Mouse (Mus musculus) adrenal gland, adult (tissue): Measurements from ENCODE around the gene Ergic1.

ENCODE experiments used
- DNase-seq, 2 experiments: peaks; one replicate each; pipeline ENCODE4 v3.0.0; 2022 to 2023; ENCODE audit warnings: low spot score in 1 of 2; ENCODE audit not compliant: inconsistent age in 2 of 2

The Ergic1 gene

DNA sequence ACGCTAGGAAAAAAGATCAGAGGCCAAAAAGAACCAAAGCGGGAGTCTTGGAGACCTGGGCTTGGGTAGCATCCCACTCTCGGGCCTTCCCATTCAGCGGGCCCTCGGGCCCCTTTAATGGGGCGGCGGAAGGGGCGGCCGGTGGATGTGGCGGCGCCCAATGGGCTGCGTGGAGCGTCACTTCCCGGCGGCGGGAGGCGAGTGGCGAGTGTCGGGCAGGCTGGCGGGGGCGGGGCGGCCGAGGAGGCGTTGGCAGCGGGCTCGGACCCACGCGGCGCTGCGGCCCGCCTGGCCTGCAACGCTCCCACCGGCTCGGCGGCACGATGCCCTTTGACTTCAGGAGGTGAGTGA lies at the start of gene Ergic1:
Gene Ergic1, plus strand, starts transcription at position 200 of the 351 bp plus-strand sequence.
- peak; percentile 94 to 97 for DNase-seq

DNA sequence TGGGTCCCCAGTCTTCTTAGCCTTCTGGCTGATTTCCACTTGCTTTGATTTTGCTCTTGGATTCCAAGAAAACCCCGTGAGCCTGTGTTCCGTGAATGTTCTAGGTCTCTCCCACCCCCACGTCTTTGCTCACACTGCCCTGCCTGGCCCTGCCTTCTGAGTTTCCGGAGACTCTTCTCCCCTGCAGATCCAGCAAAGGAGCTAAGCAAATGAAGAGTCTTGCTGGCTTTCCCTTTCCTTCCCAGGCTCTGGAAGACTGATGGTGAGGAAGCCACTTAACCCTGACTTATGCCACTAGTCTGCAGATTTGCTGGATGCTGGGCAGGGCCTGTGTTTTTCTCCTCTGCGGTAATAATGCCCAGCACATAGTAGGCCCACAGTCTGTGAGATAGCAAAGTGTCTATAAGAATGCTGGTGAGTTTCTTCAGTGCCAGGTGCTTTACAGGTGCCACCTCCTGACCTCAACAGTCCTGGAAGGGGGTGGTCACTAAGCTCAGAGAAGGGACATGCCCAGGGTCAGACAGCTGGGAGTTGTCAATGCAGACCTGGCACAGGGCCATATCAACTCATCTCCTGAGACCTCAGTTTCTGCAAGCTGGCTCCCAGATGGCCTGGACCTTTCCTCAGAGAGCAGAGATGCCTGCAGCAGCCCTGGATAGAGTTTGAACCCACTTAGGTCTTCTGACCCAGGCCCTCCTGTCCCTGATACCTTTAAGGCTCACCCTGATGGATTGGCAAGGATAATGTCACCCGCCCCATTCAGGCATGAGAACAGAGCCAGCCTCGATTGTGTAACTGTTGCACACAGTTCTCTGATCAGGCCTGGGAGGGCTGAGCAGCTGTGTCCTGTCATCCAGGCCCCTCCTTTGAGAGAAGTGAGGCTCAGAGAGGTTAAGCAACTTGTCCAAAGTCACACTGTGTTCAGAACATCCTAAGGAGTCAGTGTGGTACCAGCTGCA lies 49.2 kb upstream of the Ergic1 start:
- DNase-seq, result peak; percentile 49 to 84

DNA sequence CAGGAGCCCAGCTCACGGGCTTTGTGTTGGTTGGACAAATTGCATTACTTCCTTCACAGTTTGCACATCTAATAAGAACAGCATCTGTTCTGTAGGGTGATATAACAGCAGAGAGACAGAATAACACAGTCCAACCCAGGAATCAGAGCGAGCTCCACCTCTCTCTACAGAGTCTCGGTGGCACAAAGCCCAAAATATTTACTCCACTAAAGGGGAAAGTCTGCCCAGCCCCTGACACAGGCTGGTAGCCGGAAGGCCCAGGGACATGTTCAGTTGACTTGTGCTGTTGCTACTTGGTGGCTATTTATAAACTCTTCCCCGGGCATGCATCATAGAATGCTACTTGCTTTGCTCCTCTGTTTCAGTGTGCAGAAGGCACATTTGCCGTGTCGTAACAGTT lies 48.3 kb upstream of the Ergic1 start:
- DNase-seq, result peak in 1 of 2 experiments; percentile 56

DNA sequence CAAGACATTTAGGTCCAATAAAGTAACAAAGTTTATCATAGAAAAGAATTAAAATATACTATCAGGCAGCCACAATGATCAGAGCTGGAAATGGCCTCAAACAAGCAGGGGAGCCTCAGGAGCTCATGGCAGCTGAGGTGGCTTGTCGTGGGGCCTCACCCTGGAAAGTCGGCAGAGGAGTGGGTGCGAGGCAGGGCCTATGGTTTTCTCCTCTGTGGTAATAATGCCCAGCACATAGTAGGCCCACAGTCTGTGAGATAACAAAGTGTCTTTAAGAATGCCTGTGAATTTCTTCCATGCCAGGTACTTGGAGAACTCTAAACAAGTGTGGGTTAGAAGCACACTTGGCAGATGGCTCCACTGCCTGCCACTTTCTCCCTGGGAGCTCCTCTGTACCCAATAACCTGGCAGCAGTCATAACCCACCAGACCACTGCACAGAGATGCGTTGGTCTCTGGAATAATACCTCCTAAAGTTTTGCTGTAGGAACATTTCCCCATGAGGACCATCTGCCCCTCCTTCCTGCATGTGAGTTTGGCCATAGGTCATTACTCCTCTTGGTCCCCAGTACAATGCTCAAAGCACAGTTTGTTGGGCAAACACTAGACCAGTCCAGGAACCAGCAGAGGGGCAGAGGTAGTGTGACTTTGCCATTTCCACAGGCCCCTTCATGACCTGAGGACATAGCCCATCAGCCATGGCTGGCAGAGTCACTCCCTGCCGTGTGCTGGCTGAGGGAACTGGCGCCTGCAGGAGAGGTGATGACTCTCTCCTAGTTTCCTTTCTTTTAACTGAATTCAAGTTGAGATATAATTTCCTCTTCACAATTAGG lies 47.6 kb upstream of the Ergic1 start:
- DNase-seq, result peak in 1 of 2 experiments; percentile 52

DNA sequence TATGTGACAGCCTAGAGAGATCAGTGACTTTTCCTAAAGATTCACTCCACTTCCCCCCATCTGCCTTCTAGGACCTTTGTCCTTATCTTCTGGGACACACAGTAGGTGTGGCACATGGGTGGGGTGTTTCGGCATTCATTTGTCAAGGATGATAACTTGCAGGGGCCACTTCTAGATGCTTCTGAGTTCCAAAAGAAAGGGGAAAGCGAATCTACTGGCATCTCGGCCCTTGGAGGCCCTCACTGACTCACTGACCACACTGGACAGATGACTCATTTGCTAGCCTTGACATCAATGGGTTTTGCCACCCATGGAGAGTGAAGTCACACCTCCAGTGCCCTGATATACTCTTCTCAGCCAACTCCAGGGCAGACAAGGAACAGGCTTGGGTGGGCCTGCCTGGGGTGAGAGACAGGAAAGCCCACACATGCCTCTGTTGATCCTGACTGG lies 46.7 kb upstream of the Ergic1 start:
- peak; percentile 84 to 95 for DNase-seq

DNA sequence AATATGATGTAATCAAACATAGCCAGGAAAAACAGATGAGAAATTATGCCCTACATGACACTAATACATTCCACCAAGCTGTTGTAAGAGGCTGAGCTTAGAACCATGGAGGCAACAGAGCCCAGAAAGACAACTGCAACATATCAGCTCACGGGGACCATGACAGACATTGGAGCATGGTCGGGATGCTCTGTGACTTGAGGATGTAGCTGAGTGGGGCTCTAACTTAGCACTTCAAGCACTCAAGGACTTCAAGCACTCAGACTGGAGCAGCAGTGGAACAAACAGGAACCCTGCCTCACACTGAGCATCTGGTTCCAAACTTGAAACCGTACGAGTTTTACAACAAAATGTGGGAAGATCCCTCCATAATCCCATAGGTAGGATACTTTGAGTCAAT lies 45.6 kb upstream of the Ergic1 start:
- DNase-seq, result no peak

DNA sequence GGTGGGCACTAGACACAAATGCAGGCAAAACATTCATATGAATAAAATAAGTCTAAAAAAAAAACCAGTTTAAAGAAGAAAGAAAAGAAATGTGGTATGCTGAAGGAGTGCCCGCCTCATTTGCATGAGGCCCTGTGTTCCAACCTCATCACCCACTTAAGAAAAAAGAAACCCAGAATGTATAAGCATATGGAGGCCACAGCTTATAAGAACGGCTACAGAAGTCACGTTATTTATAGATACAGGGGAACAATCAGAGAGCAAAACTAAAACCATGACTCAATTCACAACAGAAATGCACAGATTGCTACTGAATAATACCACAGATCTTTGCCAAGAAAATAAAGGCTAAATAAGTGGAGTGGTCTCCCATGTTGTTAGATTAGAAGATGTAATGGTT lies 43.0 kb upstream of the Ergic1 start:
- no peak for DNase-seq

DNA sequence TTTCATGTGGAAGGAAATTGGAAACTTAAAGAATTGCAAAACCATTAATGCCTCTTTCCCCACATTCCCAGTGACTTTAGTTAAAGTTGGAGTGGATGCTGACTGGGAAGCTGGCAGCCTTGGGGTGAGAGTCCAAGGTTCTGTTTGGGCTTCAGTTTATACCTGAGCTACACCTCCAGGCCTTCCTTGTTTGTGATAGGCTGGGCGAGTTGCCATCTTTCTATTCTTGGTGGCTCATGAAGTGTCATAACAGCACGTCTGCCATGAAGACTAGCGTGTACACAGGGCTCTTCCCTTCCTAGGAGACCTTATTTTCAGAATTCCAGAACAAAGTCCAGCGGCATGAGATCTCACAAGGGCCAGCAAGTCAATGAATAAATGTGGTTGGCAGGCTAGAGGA lies 38.6 kb upstream of the Ergic1 start:
- DNase-seq, result no peak

DNA sequence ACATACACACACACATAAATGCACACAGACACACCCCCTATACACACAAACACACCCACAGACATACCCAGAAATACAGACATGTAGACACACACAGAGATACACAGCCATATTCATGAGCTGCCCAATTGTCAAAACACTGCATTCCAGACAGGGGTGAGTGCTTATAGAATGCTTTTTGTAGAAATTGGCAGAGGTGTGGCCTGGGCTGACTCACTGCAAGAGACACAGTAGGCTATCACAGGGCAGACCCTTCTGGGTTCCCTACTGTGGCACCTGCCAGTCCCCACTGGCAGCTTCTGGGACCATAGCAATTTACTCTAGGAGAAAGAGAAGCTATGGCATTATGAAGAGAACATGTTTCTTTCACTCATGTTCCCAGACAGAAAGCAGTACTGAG lies 37.0 kb upstream of the Ergic1 start:
- no peak for DNase-seq

DNA sequence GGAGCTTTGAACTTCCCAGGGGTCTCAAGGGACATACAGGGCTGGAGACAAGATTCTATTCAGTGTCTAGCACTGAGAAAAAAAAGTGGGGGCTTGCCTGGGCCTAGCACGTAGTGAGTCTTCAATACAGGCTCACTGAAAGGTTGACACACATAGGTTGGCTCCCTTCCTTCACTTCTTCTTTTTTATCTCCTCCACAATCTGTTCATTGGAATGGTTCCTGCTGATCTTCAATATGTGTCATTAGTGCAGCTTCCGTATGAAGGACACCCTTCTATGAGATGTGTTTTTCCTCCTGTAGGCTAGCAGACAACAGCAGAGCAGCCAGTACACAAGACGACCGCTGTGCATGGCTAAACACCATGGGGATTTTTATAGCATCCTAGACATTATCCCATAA lies 36.5 kb upstream of the Ergic1 start:
- DNase-seq, result no peak

DNA sequence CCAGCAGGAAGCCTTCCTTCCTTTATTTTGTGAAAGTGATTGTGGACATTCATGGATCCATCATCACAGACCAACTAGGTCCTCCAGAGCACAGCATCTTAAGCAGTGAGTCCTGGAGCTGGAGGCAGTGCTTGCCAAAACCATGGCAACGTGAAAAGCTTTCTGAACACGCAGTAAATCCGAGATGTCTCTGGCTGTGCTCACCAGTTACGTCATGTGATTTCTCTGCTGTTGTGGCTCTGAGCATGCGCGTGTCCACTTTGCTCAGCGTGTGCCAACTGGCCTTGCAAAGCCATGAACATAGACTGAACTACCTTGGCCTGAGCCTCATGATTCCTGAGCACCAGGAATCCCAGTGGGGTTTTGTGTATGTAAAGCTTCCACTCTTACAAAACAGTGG lies 36.0 kb upstream of the Ergic1 start:
- DNase-seq, result peak; percentile 66 to 82

DNA sequence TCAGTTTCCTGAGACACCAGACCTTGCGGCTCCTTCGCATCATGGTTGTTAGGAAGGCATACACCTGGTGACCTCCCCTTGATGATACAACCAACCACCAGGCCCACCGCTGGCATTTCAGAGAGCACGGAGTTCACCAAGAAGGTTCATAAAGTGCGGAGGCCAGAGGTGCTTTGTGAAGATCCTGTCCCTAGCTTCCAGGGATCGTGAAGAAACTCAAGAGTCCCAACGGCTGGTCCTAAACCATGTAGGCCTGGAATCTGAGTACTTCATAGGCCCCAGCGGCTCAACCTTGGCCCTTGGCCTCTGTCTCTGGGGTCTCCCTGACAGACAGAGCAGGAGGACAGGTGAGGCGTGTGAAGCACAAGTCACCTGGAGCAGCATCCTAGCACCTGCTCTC lies 34.0 kb upstream of the Ergic1 start:
- peak in 1 of 2 experiments; percentile 23 for DNase-seq

DNA sequence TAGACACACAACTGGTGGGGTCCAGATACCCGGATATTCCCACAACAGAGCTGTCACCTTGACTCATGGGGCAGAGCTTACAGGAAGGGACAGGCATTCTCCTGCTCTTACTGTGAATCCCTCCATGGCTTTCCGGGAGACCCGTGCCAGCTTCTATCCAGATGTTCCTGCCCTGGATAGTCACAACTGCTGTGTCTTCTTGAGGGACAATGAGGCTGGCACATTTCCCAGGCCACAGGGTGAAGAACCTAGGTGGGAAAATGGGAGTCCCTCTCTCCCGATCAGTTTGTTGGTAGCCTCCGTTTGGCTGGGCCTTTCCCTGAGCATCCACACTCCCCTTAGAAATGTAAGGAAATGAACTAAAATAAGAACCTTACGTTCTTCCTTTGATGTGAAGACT lies 32.5 kb upstream of the Ergic1 start:
- DNase-seq, result peak in 1 of 2 experiments; percentile 44

DNA sequence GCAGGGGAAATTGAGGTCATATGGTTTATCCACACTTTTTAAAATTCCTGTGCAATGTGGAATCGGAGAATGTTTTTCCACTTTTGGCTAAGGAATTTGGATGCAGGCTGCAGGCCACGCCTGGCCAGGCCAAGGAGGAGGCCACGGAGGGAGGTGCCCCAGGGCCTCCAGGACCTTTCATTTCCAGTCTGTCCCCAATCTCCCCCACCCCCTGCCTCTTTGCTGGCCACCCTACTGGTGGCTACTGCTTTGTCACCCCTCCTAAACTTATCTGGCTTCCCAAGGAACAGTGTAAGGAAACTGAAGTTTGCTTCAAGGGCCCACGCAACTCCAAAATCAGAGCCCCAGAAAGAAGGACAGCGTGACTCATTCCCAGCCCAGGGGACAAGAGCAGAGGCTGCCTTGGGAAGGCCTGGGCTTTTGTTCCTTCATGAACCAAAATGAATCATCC lies 31.5 kb upstream of the Ergic1 start:
- DNase-seq, result peak; percentile 74 to 89

DNA sequence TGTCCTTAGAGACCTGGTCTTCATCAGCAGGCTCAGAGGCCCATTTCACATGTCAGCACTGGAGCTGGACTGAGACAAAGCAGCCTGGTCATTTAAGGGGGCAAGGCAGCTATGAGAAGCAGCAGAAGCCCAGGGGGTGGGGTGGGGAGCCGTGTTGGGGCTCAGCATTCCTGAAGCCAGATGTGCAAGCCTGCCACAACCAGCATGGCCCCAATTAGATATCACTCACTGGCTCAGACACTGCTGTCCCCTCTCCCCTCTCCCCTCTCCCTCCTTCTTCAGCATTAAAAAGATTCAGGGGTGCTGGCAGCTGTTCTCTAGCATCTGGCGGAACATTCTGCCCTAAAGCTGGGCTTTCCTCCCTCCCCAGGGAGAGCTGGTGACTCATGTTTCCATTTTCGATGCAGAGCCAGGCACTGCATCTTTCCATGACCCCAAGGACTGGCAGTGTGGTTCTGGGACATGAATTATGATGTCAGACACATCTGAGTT lies 30.7 kb upstream of the Ergic1 start:
- DNase-seq, result peak; percentile 82 to 90

DNA sequence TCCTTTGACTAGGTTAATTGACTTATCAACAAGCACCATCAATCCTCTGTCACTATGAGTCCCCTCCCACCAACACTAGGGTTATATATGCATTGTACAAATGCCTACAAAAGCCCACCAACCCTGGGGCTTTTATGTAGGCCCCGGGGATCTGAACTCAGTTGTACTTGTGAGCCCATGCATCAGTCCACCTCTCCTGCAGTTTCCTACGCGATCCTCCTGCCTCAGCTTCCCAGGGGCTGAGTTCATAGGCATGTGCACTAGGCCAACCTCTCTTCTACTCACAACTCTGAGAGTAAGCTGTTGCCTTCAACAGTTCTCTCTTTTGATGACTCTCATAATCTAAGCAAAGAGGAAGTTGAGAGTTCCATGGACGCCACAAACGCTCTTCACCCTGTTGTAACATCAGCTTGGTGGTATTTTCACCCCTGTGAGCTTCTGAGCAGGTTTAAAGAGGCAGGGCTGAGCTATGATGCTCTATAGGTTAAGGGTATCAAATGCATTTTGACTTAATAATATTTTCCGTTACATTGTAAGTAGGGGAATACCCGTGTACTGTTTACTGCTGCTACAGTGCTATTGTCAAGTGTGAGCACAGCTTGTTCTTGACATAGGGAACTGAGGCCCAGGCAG lies 29.8 kb upstream of the Ergic1 start:
- peak in 1 of 2 experiments; percentile 42 for DNase-seq

DNA sequence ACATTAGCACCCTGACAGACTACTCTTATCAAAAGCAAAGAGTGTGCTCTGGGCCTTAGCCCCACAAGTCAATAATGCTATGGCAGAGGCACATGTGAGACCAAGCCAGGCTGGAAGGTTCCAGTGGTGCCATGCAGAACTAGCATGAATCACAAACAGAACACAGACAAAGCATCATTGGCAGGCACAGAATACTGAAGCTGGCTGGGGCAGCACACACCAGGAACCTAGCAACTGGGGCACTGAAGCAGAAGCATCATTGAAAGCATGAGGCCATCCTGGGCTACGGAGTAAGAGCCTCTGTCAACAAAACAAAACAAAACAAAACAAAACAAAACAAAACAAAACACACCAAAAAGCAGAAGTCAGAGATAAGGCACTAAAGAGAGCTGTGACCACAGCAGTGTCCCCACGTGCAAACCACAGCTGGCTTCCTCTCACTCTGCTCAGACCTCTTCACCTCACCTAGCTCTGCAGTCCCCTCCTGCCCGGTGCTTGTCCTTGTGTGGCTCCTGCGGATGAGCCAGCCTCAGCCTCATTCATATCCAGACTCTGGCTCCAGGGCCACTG lies 28.7 kb upstream of the Ergic1 start:
- DNase-seq, result no peak

DNA sequence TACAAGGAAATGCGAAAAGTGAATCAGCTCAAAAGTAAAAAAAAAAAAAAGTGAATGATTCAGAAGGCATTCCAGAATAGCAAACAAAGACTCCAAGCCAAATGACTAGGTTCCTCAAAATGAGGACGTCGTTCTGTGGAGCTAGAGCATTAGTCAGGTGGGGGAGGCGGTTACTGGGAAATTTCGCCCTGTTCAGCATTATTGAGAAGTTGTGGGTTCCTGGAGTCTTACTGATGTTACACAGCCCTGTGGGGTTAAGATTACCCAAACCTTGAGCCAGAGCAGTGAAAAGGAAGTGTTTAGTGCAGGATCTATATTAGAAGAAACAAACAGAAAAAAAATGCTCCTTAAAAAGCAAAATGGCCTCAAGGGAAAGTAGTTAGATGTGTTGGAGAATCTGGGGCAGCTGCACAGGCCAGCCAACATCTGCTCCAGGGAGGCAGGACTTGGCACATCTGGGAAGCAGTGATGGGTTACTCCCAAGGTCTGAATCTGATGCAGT lies 27.4 kb upstream of the Ergic1 start:
- DNase-seq, result peak in 1 of 2 experiments; percentile 75

DNA sequence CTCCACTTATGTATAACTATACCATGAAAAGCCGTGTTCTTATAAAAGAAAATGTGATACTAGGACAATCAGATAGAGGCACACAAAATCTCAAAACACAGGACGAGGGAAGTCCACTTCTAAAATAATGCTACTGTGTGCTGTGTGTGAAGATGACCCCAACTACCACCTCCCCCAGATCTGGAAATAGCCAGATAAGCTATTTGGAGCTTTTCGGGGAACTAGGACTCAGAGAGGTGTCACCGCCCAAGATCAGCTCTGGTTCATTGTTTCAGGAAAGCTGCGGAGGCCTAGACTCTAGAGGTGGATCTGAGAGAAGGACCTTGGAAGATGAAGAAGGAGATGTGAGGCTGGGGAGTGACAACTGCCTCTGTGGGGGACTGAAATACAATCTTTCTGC lies 26.6 kb upstream of the Ergic1 start:
- DNase-seq, result no peak
